Mouse (Mus musculus): ENCODE data around the gene Bfsp1.
A peak's percentile ranks its signal among the peaks of the same experiment; 100 is the strongest.

The Bfsp1 gene

DNA sequence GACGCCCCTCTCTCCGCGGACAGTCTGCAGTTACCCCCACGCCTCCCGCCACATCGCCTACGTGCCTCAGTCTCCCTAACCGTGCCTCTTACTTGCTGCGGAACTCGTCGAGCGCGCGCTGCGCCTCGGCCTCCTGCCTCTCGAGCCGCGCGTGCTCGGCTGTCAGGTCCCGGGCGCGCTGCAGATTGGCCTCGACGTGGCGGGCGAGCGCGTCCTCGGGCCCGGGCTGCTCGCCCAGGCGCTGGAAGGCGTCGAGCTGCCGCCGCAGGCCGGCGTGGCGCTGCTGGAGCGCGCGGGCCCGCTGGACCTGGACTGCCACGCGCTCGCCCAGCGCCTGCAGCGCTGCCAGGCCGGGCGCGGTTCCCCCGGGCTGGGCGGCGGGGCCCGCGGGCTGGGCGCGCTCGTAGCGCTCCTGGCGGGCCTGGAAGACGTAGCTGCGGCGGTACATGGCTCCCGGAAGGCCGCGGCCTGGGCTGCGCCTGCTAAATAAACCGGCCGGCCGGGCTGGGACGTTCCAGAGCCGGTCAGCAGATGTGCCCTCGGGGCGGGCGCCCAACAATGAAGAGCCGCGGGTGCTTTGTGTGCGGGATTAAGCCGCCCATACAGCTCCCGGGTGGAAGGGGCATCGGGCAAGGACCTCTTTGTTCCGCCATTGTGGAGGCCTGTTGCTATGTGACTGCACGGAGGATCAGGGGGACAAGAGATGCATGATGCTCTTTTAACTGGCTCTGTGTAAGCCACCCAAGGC is at the start of gene Bfsp1:
Gene Bfsp1 (minus strand): TSS at position 690 of the 748 bp plus-strand sequence.
- DNase-seq (ENCODE audit: low spot score in 2 of 2) = peak; percentile 40 to 57

DNA sequence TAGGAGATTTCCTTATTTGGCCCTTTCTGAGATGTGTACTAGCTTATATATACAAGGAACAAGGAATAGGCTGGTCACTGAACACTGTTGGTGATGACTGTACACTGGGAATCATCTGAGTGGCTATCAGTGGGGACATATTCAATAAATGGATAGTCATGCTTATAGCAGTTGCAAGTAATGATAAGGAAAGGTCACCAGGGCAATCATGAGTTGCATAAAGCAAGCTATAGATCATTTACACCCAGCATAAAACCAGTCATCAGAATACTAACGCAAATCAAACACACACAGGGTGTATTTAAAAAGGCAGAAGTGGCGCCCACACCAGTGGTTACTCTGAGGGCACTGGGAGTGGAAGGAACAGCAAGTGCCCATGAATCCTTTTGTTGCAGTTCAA is 49.2 kb upstream of the Bfsp1 start:
- no peak for DNase-seq (ENCODE audit: low spot score in 2 of 2)

DNA sequence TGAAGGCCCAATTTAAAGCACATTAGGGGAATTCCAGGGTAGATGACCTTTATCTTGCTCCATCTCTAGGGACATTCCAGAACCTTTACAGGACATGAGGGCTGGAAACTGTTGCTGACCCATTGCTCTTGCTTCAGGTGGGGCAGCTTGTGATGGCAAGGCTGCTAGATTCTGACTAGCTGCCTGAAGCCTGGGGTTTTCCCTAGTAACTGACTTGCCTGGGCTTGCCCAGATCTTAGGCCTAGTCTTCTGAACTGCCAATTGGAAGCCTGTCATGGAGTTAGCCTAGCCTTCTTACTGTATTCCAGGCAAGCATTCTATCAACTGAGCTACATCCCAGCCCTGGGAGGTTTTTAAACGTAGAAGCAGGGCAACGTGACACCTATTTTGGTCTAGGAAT is 46.3 kb upstream of the Bfsp1 start:
- DNase-seq (ENCODE audit: low spot score in 2 of 2) = no peak

DNA sequence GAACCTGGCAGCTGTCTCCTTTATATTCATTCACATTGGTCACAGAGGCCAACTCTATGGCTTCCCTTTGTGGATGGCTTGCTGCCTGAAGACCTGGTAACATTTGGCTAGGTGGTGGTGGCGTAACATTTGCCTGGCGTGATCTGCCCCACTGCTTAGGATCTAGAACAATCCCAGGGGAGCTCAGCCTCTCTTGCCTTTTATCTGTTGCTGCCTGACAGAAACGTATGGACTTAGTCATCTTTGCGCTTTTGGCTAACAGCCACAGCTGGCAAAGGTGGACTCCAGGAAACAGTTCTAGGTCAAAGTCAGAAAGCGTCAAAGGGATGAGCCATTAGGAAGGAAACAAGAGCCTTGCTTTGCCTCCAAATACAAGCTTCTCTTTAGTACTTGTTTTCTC is 41.9 kb upstream of the Bfsp1 start:
- no peak for DNase-seq (ENCODE audit: low spot score in 2 of 2)

DNA sequence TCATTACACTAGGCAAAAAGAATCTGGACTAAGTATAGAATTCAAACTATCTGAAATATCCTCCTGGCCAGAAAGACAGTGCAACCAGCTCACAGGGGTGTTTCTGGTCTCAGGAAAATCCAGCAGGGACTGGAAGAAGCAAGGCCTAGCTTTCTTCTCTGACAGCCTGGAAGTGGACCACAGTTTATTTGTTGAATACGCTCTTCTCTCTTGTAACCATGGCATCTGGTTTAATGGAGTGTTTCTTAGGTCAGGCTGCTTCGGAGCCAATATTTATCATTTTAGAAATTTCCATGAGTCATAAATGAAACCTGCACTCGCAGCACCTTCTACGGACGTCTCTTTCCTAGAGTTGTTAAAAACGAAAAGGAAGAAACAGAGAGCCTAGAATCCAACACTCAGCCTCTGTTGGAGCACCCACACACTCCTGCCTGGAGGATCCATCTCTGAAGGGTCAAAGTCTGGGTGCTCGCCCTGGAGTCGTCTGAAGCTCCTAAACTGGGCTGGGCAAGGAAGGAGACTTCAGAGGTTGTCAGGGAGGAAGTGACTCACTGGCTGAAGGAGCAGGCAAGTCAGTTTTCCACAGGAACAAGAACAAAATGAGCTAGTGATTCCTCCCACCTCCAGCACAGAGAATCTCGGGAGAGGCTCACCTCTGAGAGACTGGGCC is 40.5 kb upstream of the Bfsp1 start:
- DNase-seq (ENCODE audit: low spot score in 2 of 2) = peak in 1 of 2 experiments; percentile 27

DNA sequence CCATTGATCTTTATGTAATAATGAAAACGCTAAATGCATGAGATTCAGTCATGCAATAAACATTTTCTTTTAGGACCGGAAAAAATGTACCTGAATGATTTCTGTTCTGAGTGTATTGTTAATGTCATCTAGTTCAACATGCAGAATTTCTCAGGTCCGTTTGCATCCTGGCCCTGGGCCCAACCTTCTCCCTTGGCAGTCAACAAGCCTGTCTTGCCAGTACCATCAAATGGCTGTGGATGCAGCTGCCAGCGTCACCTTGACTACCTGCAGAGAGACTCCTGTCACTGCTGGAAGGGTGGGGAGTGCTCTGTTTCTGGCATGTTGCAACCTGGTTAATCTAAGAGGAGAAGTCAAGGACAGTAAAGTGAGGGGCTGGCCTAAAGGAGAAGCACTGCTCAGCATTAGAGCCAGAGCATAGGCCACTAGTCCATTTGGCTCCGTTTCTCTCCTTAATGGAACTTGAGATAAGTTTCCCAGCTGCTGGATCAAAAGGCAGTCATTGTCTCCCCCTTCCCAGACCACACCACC is 37.9 kb upstream of the Bfsp1 start:
- no peak for DNase-seq (ENCODE audit: low spot score in 2 of 2)

DNA sequence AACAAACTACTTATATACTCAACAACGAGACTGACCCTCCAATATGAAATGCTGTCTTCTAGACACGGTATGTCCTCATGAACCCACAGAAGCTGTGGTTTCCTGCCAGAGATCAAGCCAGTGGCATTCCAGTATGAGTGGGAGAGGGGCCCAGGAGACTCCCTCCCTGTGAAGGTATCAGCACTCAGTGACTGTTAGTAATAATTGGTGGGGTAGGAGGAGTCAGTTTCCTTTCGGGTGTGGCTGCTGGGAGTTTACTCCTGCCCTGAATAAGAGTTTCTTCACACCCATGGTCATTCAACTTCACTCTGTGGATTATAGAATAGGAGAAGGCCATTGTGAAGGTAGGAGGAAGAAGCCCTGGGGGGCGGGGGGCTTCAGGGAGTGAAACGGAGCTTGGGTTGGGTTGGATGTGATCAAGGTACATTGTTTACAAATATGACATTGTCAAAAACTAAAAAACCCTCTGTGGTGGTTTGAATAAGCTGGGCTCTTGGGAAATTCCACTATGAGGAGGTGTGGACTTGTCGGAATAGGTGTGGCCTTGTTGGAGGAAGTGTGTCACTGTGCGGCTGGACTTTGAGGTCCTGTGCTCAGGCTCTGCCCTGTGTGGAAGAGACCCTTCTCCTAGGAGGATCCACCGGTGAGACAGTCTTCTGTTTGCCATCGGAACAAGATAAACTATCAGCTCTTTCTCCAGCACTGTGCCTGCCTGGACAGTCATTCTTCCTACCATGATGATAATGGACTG is 36.7 kb upstream of the Bfsp1 start:
- no peak for DNase-seq (ENCODE audit: low spot score in 2 of 2)

DNA sequence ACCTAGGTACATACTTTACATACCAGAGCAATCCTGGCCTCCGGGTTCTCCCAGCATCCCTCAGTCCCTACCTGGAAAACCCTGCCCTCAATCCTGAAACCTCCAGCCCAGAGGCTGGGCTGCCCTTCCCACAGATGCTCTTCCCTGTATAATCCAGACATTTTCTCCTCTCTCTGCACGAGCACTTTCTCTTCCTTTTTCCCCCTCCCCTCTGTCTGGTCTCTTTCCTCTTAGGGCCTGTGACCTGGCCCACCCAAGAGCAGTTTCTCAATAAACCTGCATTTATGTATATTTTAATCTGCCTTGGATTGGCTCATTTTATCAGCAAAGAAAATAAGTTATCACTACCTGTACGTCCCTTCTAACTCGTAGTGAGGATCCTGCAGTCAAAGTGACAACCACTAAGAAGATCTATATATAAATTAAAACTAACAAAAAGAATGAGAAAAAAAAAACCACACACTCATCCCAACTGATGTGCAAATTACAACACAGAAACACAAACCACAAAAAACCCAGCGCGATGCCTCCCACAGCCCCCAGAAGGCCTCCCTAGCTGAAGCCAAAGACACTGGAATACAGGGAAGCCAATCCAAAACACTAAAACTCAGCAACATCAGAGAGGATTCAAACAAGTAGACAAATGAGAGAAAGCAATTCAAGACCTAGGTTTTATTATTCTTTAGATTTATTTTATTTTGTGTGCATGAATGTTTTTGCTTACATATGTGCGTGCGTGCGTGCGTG is 28.5 kb upstream of the Bfsp1 start:
- no peak for DNase-seq (ENCODE audit: low spot score in 2 of 2)

DNA sequence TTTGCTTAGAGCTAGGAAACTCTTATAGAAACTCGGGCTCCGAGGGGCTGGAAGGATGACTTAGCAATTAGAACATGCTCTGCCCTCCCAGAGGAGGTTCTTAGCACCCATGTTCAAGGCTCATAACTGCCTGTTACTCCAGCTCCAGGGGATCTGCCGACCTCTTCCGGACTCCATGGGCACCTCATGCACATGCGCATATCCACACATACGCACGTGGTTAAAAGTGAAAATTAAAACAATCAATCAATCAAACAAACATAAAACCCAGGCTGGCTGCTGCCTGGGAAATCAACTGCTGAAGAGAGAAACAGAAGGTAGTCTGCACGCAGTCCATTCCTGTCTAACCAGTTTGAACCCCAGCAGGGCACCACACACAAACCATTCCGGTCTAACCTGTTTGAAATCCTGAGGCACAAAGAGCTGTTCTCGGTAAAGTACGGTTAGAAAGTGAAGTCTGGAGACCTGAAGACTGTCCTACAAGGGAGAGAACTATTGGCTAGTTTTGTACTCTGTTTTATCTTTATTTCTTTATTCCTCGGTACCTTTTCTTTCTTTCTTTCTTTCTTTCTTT is 27.0 kb upstream of the Bfsp1 start:
- no peak for DNase-seq (ENCODE audit: low spot score in 2 of 2)

DNA sequence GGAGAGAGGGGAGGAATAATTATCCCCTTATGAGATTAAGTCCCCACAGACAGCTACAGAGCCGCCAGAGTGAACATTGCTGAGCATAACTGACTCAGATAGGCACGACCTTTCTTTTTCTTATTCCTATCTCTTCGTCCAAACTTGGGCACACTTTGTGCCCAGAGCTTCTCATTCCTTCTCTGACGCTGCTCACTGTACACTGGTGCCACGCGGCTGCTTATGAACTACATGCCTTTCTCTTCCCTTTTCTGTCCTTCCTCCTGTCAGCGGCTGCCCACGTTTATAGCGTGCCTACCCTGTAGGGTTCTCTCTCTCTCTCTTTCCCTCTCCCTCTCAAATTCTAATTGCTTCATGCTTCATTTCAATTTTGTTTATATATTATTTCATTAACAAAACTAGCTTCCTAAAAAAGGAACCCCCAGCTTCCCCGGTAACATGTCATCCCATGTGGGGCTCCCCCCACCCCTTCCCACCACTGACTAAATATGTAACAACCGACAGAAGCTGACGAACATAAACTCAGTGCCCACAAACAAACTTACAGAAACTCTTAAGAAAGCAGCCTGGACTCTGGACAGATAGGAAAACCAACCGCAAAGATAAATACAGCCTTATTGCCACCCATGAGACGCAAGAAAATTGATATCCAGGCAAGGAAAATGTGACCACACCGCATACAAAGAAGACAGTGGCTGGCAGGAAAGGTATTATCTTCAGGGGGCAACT is 26.3 kb upstream of the Bfsp1 start:
- no peak for DNase-seq (ENCODE audit: low spot score in 2 of 2)

DNA sequence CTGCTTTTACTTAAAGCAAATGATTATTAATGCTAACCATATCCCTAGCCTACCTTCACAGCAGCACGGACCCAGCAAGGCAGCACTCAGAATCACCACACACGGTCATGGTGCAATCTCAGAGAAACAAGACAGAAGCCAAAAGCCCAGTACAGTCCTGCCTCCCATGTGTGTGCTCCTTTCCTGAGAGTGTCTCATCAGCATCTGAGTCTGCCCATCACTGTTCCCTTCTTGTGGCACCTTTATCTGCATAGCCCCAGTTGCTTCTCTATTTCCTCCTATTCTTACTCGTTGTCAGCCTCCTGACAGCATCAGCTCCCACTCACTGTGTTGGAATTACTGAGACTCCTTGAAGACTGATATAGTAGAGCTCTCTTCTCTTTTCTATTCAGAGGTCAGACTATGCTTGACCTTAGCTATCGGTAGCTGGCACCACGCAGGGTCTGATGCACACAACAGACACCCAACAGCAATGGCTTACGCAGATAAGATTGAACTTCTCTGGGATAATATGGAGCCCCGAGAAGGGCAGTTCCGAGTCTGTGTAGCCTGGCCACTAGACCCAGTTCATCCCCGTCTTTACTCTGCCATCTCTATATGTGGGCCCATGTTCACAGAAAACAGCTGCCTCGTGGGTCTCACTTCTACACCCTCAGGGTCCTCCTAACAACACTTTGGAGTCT is 19.8 kb upstream of the Bfsp1 start:
- DNase-seq (ENCODE audit: low spot score in 2 of 2) = no peak

DNA sequence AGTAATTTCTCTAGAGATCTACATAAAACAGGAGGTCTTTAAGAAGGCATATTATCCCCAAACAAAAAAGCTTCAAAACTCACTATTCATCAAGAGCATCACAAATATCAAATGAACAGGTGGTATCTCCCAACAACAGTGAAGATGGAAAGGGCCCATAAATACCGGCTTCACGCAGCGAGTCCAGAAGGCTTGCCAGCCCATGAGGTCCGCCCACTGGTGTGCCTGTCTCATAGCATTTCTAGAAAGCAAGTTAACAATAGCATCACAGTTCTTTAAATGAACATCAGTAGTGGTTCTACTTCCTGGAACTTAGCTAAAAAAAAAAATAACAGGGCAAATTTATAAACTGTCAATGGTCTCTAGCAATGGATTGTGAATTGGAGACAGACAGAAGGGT is 19.0 kb upstream of the Bfsp1 start:
- no peak for DNase-seq (ENCODE audit: low spot score in 2 of 2)

DNA sequence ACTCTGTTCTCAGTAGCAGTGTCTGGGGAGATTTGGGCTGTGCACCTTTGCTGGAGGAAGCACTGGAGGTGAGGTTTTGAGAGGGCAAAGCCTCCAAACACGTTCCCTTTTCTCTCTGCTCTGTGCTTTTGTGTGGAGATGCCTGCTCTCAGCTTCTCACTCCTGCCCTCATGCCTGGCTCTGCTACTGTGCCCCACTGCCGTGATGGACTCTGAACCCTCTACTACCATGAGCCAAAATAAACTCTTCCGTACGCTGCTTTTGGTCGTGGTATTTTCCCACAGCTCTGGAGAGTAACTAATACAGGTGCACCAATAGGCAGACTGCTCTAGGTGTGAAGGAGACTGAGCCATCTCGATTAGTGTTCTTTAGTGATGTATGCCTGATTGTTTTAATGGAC is 16.3 kb upstream of the Bfsp1 start:
- DNase-seq (ENCODE audit: low spot score in 2 of 2) = no peak

DNA sequence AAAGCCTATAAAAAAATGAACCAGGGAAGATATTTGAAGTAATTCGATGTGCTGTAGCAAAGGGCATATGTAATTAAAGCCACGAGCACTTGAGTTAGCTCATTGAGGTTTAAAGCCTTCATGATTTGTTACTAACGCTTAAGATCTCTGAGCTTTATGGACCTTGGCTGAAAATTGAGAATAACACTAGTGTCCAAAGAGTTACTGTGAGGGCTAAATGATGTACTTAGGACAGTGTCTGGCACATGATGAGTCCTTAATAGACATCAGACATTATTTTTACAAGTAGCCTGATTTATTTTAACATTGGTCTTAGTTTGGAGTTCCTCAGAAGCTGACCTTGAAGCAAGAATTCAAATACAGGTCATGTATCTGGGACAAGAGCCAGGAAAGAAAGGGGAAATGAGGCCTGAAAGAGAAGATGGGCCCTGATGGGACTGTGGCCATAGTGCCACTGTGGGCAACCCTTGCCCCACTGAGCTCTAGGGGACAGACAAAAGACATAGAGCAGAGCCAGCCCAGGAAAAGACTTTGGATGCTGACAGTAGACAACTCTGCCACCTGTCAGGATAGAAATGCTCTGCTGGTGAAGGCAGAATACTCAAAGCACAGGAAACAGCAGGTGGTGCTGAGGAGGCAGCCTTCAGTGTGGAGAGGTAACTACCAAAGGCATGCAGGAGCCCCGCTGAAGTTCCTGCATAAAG is 14.1 kb upstream of the Bfsp1 start:
- DNase-seq (ENCODE audit: low spot score in 2 of 2) = no peak

DNA sequence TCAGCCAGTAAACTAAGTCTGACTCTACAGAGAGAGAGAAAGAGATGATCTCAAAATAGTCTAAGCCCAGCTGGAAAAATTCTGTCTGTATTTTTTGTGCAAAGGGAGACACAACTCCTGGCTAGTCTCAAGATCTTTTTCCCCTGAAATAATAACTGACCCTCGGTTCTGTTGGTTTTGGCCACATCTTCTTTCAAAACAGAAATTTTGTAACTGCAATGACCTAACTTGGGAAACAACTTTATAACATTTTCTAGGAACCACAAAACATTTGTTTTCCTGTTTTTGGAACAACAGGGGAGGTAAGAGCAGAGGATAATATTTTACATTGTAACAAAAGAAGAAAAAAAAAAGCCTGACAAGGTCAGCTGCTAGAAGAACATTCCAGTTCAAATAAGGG is 13.1 kb upstream of the Bfsp1 start:
- peak in 1 of 2 experiments; percentile 36 for DNase-seq (ENCODE audit: low spot score in 2 of 2)

DNA sequence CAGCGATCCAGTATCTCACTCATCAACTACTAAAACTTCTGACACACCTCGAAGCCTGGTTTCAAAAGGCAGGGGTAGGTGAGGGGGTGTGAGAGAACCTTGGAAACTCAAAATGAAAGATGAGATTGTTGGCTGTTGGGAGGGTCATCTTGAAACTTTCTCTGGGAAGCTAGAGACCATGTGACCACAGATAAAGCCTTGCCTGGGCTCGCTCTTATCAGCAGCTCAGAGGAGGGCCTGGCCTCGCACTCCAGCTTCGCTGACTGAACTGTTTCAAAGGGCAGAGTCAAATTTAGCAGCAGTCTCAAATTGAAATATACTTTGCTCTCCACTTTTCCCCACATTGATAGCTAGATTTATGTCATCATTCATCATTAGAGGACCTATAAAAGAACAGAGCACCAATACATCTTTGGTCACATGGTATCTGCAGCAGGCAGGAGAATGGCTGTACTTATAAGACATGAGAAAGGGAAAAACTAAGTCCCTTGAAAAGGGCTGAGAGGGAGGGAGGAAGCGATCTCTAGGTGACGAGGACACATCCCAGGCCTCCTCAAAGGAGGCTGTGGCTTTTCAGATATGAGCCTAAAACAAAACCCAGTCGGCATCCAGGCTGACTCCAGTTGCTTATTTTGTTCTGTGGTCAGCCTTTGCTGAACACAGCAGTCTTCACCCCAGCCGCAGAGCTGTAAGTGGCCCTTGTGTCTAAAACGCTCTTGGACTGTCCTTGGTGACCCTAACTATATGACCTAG is 8.1 kb upstream of the Bfsp1 start:
- peak; percentile 62 to 75 for DNase-seq (ENCODE audit: low spot score in 2 of 2)

DNA sequence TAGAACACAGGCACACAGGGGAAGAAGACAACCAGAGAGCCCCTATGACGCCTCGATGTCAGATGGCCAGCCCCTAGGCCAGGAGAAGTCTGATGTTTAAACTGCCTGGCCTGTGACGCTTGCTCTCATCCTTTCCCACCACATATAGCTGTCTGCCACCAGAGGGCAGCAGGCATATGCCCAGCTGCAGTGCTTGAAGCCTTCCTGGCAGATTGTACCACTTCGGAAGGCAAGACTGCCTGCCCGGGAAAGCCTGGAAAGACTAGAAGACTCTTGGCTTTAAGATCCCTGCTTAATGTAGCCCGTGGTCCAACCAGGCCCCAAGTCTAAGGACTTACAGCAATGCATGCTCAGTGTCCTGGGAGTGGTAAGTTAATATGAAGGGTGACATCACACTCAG is 4.4 kb upstream of the Bfsp1 start:
- DNase-seq (ENCODE audit: low spot score in 2 of 2) = peak; percentile 67 to 84

DNA sequence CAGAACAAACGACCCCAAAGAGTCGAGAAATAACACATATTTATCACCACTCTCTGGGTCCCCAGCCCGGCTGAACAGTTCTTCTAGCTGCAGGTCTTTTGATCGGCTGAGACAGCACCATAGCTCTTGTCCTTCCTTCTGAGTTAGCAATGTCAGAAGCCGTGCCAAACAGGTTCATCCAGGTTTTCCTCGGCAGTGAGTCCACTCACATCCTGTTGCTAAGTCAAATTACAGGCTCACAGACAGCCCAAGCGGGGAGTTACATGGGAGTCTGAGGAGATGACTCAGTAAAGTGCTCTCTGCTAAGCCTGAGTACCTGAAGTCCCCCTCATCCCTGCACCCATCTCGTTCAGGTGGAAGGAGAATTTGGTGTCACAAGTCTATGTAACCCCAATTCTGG is 1.6 kb upstream of the Bfsp1 start:
- DNase-seq (ENCODE audit: low spot score in 2 of 2) = no peak

DNA sequence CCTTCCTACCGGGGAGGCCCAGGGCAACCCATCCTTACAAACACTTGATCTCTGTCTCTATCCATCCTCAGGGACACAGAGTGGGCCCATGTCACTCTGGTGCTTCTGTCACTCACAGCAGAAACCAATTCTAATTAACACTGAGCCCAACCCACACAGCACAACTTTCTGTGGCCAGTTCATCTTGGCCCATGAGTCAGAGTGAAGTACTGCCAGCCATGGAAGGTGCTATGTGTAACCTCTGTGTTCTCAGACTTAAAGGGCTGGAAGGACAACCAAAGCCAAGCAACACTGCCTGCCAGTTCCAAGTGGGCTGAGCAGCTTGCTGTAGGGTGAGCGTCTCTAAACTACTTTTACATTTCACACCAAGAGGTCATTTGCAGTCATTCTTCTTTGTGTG is 3.8 kb downstream of the Bfsp1 start:
- no peak for DNase-seq (ENCODE audit: low spot score in 2 of 2)
